Mouse (Mus musculus) midbrain, embryonic 13.5 days (tissue): ENCODE data around the gene Exd2. TPM values are rescaled to one million over a fixed set of nuclear protein-coding genes. Genes with fewer than 3 reads are reported as not detected.
A peak's percentile ranks its signal among the peaks of the same experiment; 100 is the strongest.

Source experiments
- ATAC-seq: fragments of 200-750 bp; cut with Nextera tagmentation; 2 replicates; pipeline ENCODE4 v1.8.0; 2017; ENCODE audit warnings: mild to moderate bottlenecking, moderate TSS enrichment, moderate library complexity
- H3K27ac ChIP-seq: fragments of 300-500 bp; sonication (generic); 2 replicates; pipeline ENCODE4 v1.5.1; 2015; ENCODE audit warnings: inconsistent platforms, mild to moderate bottlenecking, moderate library complexity
- H3K27me3 ChIP-seq: fragments of 300-500 bp; sonication (generic); 2 replicates; pipeline ENCODE4 v1.6.1; 2015; ENCODE audit warnings: mild to moderate bottlenecking, inconsistent platforms
- H3K36me3 ChIP-seq: fragments of 300-500 bp; sonication (generic); 2 replicates; pipeline ENCODE4 v1.6.1; 2015; ENCODE audit warnings: mild to moderate bottlenecking, inconsistent platforms
- H3K4me1 ChIP-seq: fragments of 300-500 bp; sonication (generic); replicated peaks from 2 replicates; pipeline ENCODE4 v1.6.1; 2015; ENCODE audit warnings: inconsistent platforms
- H3K4me2 ChIP-seq: fragments of 300-500 bp; sonication (generic); replicated peaks from 2 replicates; pipeline ENCODE4 v1.6.1; 2015; ENCODE audit warnings: moderate library complexity, mild to moderate bottlenecking, inconsistent platforms
- H3K4me3 ChIP-seq: fragments of 300-500 bp; sonication (generic); replicated peaks from 2 replicates; pipeline ENCODE4 v1.5.1; 2015; ENCODE audit warnings: mild to moderate bottlenecking, inconsistent platforms
- H3K9ac ChIP-seq: fragments of 300-500 bp; sonication (generic); replicated peaks from 2 replicates; pipeline ENCODE4 v1.6.1; 2015; ENCODE audit warnings: mild to moderate bottlenecking, inconsistent platforms
- H3K9me3 ChIP-seq: fragments of 300-500 bp; sonication (generic); 2 replicates; pipeline ENCODE4 v1.6.1; 2016; ENCODE audit warnings: mild to moderate bottlenecking, inconsistent platforms
- WGBS: fragments of 180-500 bp; shearing (Covaris S2); methylation state at CpG from one replicate; pipeline ENCODE4 v1.1.7; 2015; 5-methylcytosine and 5-hydroxymethylcytosine counted together
- polyA plus RNA-seq: library from polyadenylated mRNA; unstranded; fragments of >200 nt; fragmentation: Nextera tagmentation; extraction: Ambion mirVana; gene quantifications from 2 replicates; pipeline ENCODE4 v1.2.1, GENCODE M21; 2015

Exd2 gene
- polyA plus RNA-seq, 1 experiment from 2014 or later, result 58.4 TPM

GRCm38 (mm10) chr12:80500506-80500905 is 37.6 kb downstream of the Exd2 start:
- H3K9ac ChIP-seq, result no peak overlapping the region
- H3K27me3 ChIP-seq, result no peaks in the 10 kb centered on the region
- no peak for ATAC-seq
- H3K36me3 ChIP-seq, result peaks cover 16% of the 10 kb centered on the region
- WGBS, result 53% methylated on average over 1 of the region's 1 CpGs
- H3K4me1 ChIP-seq, result 0 out of 2 replicates have a peak, but pooled peaks cover 3% of the 10 kb centered on the region
- no peak overlapping the region for H3K4me3 ChIP-seq
- H3K27ac ChIP-seq, result 0 out of 2 replicates have a peak overlapping the region, but pooled peaks have one; percentile 30
- H3K4me2 ChIP-seq, result no peak overlapping the region
- no peaks in the 10 kb centered on the region for H3K9me3 ChIP-seq

GRCm38 (mm10) chr12:80504718-80505117 is 41.8 kb downstream of the Exd2 start:
- Histone ChIP-seq H3K9ac (no peak overlapping the region), H3K36me3 (0 out of 2 replicates have a peak, but pooled peaks cover 4% of the 10 kb centered on the region), H3K4me1 (0 out of 2 replicates have a peak, but pooled peaks cover 7% of the 10 kb centered on the region), H3K4me3 (no peak overlapping the region), H3K27ac (no peak overlapping the region), H3K4me2 (no peak overlapping the region), H3K27me3 (no peaks in the 10 kb centered on the region), H3K9me3 (no peaks in the 10 kb centered on the region)
- ATAC-seq, result no peak
- WGBS, result 86% methylated on average over 5 of the region's 5 CpGs

GRCm38 (mm10) chr12:80507041-80507745 is 44.3 kb downstream of the Exd2 start:
- Histone ChIP-seq H3K4me3 (no peak overlapping the region), H3K9me3 (no peaks in the 10 kb centered on the region), H3K27me3 (no peaks in the 10 kb centered on the region), H3K4me1 (0 out of 2 replicates have a peak, but pooled peaks cover 5% of the 10 kb centered on the region), H3K27ac (no peak overlapping the region), H3K9ac (no peak overlapping the region), H3K4me2 (no peak overlapping the region), H3K36me3 (no peaks in the 10 kb centered on the region)
- WGBS, result 55% methylated on average over 14 of the region's 14 CpGs
- ATAC-seq, result no peak

DNA sequence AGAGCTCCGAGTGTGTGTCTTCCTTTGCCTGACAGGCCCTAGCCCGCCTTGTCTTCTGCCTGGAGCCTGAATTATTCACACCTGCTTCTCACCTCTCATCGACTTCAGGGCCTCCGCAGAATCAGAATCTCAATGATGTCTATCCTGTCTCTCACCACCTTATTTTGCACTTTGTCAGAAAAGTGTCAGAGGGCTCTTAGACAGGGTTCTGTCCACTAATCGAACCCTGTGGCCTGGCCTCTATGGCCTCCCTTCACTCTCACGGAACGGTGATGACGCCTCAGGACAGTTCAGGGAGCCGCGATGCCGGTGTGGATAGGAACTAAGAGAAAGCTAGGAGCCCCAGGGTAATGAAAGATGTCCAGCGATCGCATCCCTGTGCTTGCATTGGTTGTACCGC is 55.1 kb downstream of the Exd2 start, which contains the start of gene Galnt16:
Gene Galnt16, plus strand, starts transcription at position 301 of the 400 bp plus-strand sequence.
- Histone ChIP-seq H3K27ac (peak within 1 kb of the TSS; percentile 94), H3K9me3 (no peaks in the 10 kb centered on the region), H3K9ac (peak within 1 kb of the TSS; percentile 84), H3K36me3 (no peaks in the 10 kb centered on the region), H3K27me3 (peaks cover 26% of the 10 kb centered on the region), H3K4me1 (peaks cover 34% of the 10 kb centered on the region), H3K4me2 (peak within 1 kb of the TSS; percentile 90), H3K4me3 (peak within 1 kb of the TSS; percentile 88)
- ATAC-seq, result no peak; the same call in 1 of the 2 replicates
- WGBS, result 5% methylated on average over 14 of the region's 14 CpGs

GRCm38 (mm10) chr12:80518393-80518756 is 55.5 kb downstream of the Exd2 start:
- H3K36me3 ChIP-seq, result no peaks in the 10 kb centered on the region
- peaks cover 26% of the 10 kb centered on the region for H3K27me3 ChIP-seq
- H3K4me3 ChIP-seq, result peak overlapping the region; percentile 88
- peak overlapping the region; percentile 90 for H3K4me2 ChIP-seq
- peaks cover 35% of the 10 kb centered on the region for H3K4me1 ChIP-seq
- WGBS, result under 1% methylated on average over 25 of the region's 25 CpGs
- peak overlapping the region; percentile 94 for H3K27ac ChIP-seq
- H3K9ac ChIP-seq, result peak overlapping the region; percentile 84
- ATAC-seq, result peak; percentile 69; the same call in 1 of the 2 replicates
- H3K9me3 ChIP-seq, result no peaks in the 10 kb centered on the region

DNA sequence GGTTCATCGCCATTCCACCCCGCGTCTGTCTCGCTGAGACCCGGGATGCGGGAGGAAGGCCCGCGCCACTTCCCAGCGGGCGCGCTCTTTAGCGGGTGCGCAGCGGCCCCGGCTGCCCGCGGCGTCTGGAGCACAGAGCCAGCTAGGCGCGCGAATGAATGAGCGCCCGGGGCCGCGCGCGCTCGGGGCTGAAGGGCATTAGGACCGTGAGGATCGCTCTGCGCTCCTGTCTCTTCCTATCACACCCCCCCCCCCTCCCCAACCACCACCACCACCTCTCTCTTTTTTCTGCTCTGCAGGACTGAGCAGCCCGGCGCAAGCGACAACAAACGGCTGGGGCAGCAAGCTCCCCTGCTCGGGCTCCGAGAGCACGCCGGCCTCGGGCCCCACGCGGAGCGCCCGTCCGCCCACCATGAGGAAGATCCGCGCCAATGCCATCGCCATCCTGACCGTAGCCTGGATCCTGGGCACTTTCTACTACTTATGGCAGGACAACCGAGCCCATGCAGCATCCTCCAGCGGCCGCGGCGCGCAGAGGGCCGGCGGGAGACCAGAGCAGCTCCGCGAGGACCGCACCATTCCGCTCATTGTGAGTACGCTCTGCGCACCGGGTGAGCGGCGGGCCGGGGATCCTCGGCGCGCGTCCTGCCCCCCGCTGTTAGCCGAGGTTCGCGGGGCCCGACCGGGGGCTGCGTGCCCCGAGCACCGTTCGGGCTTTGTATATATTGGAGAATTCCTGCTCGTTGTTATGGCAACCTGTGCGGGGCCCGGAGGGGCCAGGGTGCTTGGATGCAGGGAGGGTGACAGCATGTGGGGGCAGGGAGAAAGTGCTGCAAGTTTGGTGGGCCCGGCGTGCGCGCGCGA is 56.1 kb downstream of the Exd2 start:
- H3K9me3 ChIP-seq, result no peaks in the 10 kb centered on the region
- peak overlapping the region; percentile 84 for H3K9ac ChIP-seq
- H3K27me3 ChIP-seq, result peaks cover 26% of the 10 kb centered on the region
- H3K4me3 ChIP-seq, result peak overlapping the region; percentile 88
- peak overlapping the region; percentile 90 for H3K4me2 ChIP-seq
- WGBS, result under 1% methylated on average over 87 of the region's 90 CpGs
- no peaks in the 10 kb centered on the region for H3K36me3 ChIP-seq
- H3K4me1 ChIP-seq, result peaks cover 41% of the 10 kb centered on the region
- H3K27ac ChIP-seq, result peak overlapping the region; percentile 94
- peak; percentile 91 for ATAC-seq

DNA sequence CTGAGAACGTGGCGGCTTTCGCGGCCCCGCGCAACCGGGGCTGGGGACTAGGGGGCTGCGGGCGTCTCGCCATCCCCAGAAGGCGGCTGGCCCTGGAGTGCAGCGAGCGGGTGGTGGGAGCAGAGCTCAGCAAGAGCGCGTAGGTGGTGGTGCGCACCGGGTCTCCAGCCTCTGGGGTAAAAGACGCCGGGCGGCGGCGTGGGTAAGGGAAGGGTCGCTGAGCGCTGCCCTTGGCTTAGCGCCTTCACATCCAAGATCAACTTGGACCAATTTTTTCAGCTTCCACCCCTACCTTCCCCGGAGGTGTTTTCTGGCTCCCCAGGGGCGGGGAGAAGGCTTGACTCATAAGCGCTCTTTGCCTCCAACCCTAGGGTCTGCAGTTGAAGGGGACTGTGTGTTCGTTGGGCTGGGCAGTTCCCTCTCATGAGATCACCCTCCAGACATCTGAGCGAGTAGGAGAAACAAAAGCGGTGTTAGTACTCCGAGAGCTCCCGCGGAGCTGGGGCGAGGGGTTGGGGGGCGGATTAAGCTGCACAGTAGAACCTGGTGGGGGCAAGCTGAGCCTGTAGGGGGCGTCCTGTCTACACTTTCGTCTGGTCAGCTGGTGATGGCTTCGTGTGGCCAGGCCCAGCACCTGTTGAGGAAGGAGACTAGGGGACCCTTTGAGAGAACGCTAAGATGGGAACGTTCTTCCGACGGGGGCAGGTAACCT is 56.9 kb downstream of the Exd2 start:
- ATAC-seq, result peak; percentile 63
- Histone ChIP-seq H3K4me1 (peaks cover 47% of the 10 kb centered on the region), H3K27me3 (peaks cover 26% of the 10 kb centered on the region), H3K4me2 (peak overlapping the region; percentile 90), H3K9ac (peak overlapping the region; percentile 84), H3K4me3 (peak overlapping the region; percentile 88), H3K36me3 (no peaks in the 10 kb centered on the region), H3K27ac (peak overlapping the region; percentile 94), H3K9me3 (no peaks in the 10 kb centered on the region)
- under 1% methylated on average over 43 of the region's 43 CpGs for WGBS

GRCm38 (mm10) chr12:80522006-80522405 is 59.1 kb downstream of the Exd2 start:
- ATAC-seq, result no peak
- WGBS, result 66% methylated on average over 3 of the region's 3 CpGs
- peaks cover 65% of the 10 kb centered on the region for H3K4me1 ChIP-seq

DNA sequence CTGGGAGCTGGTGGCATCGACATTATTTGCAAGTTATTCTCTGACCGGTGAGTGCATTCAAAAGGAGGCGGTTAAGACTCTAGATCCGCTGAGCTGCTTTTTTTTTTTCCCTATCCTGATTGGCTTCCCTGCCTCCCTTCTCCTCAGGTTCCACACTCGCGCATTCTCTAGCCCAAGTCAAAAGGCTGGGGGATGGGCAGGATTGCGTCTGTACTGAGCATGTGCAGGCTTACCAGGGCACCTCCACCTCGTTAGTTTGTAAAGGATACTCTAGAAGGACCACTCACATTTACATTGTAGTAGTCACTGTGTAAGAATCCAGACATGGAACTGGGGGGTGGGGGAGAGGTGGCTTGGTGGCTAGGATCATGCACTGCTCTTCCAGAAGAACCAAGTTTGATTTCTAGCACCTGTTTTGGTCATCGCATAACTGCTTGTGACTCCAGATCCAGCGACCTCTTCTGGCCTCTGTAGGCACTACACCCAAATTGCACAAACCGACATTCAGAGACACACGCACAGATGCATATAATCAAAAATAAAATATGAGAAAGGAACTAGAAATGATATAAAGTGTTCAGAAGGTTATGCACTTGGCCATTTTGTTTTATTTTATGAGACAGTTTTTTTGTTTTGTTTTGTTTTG is 61.5 kb downstream of the Exd2 start:
- ATAC-seq, result no peak

More at GRCm38 (mm10) chr12:80522006-80522405, 59.1 kb downstream of the Exd2 start:
- Histone ChIP-seq H3K4me3 (no peak overlapping the region), H3K9ac (no peak overlapping the region), H3K9me3 (no peaks in the 10 kb centered on the region), H3K27ac (no peak overlapping the region), H3K27me3 (peaks cover 16% of the 10 kb centered on the region), H3K36me3 (no peaks in the 10 kb centered on the region), H3K4me2 (no peak overlapping the region)

GRCm38 (mm10) chr12:80525513-80525912 is 62.6 kb downstream of the Exd2 start:
- peak; percentile 71 for ATAC-seq
- Histone ChIP-seq H3K9me3 (no peaks in the 10 kb centered on the region), H3K4me3 (no peak overlapping the region), H3K4me1 (peaks cover 66% of the 10 kb centered on the region), H3K9ac (no peak overlapping the region), H3K27ac (peak overlapping the region; percentile 51; the same call in 1 of the 2 replicates), H3K27me3 (0 out of 2 replicates have a peak, but pooled peaks cover 6% of the 10 kb centered on the region), H3K4me2 (peak overlapping the region; percentile 13; the same call in 1 of the 2 replicates), H3K36me3 (no peaks in the 10 kb centered on the region)
- WGBS, result 3% methylated on average over 7 of the region's 7 CpGs

More for the DNA sequence above, 61.5 kb downstream of the Exd2 start:
- WGBS, result 25% methylated on average over 12 of the region's 12 CpGs
- H3K9me3 ChIP-seq, result no peaks in the 10 kb centered on the region
- no peak overlapping the region for H3K27ac ChIP-seq
- H3K4me2 ChIP-seq, result no peak overlapping the region
- H3K4me3 ChIP-seq, result no peak overlapping the region
- no peaks in the 10 kb centered on the region for H3K36me3 ChIP-seq
- H3K27me3 ChIP-seq, result 0 out of 2 replicates have a peak, but pooled peaks cover 6% of the 10 kb centered on the region
- H3K9ac ChIP-seq, result no peak overlapping the region
- peaks cover 74% of the 10 kb centered on the region for H3K4me1 ChIP-seq

- Histone ChIP-seq H3K4me1 (peaks cover 56% of the 10 kb centered on the region), H3K9ac (no peak overlapping the region), H3K27ac (no peak overlapping the region), H3K4me2 (no peak overlapping the region), H3K9me3 (no peaks in the 10 kb centered on the region), H3K4me3 (no peak overlapping the region), H3K27me3 (0 out of 2 replicates have a peak, but pooled peaks cover 3% of the 10 kb centered on the region), H3K36me3 (no peaks in the 10 kb centered on the region)
- no peak for ATAC-seq
- WGBS, result 67% methylated on average over 2 of the region's 2 CpGs
These were observed 63.6 kb downstream of the Exd2 start for GRCm38 (mm10) chr12:80526511-80526910.
